Mouse (Mus musculus): ENCODE results near the gene Rfc5.
"Not testable (repeated sequence)": the region's sequence is repeated elsewhere in the genome, so short reads cannot be mapped to it uniquely, and the experiment has no call there.

The Rfc5 gene

GRCm38 (mm10) chr5:117388877-117389276 lies at the start of gene Rfc5:
Rfc5 (minus strand) TSS chr5:117389047.
- peak; percentile 85 to 95 for DNase-seq (ENCODE audit: low spot score in 2 of 2)

GRCm38 (mm10) chr5:117433501-117433900 lies 44.7 kb upstream of the Rfc5 start:
- not testable (repeated sequence) for DNase-seq (ENCODE audit: low spot score in 2 of 2)

DNA sequence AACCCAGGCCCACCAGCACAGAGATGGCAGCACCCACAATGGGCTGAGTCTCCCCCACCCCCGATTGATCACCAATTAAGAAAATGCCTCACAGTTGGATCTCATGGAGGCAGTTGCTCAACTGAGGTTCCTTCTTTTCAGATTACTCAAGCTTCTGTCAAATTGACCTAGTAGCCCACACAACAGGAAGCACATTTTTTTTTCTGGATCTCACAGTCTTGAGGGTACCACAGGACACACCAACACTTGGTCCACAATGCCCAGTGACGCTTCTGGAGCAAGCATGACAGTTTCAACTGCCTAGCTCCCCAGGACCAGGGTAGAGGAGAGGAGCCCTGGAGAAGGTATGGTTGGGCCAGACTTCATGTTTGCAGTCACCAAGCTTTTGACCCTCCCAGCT lies 28.6 kb upstream of the Rfc5 start:
- no peak for DNase-seq (ENCODE audit: low spot score in 2 of 2)

DNA sequence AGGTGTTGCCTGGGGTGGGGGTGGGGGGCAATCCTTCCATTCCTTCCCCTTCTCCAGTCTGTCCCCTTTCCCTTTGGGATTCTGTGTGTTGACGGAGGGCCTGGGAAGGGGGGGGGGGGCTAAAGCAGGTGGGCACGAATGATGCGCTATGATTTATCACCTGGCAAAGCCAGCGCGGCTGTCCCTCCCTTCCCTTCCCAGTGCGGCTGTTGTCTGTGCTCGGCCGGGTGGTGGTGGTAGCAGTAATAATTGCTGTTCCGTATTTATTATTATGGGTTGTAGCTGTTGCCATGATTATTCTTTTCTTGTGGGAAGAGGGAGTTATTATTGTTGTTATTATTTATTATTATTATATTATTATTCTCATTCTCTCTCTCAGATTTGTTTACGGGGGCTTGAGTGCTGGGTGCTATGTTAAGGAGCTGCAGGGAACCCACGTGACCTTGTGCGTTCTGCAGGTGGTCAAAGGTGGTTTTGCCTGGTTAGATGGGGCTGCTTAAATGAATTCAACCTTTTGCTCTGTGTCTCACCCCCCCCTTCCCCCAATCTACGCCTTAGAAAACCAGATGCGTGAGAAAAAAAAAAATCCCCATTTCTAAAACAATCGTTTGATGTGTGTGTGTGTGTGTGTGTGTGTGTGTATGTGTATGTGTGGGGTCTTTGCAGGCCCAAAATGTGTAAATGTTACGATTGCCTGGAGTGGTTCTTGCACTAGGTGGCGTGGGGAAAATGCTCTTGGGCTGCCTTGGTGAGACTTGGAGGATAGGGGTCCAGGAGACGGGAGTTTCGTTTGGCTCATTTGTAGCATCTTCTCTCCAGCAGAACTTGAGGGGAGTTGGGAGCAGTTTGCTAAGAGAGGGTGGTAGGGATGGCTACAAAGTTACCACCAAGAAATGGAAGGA lies 26.4 kb upstream of the Rfc5 start:
- DNase-seq (ENCODE audit: low spot score in 2 of 2): no peak

DNA sequence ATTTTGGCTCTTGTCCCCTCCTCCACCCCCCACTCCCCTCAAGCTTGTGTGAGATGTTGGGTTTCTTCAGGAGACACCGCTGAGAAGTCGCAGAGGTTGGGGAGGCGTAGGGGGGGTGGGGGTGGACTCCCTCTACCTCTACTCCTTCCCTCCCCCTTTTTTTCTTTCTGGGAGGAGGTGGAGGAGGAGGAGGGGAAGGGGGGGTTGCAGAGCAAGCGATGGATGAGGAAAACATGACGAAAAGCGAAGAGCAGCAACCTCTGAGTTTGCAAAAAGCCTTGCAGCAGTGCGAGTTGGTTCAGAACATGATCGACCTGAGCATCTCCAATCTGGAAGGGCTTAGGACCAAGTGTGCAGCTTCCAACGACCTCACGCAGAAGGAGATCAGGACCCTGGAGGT lies 25.8 kb upstream of the Rfc5 start:
- no peak for DNase-seq (ENCODE audit: low spot score in 2 of 2)

GRCm38 (mm10) chr5:117413507-117414501 lies 25.0 kb upstream of the Rfc5 start, which contains the start of gene Ksr2:
Ksr2 (plus strand) TSS chr5:117414000.
- DNase-seq (ENCODE audit: low spot score in 2 of 2): peak; percentile 44 to 74

DNA sequence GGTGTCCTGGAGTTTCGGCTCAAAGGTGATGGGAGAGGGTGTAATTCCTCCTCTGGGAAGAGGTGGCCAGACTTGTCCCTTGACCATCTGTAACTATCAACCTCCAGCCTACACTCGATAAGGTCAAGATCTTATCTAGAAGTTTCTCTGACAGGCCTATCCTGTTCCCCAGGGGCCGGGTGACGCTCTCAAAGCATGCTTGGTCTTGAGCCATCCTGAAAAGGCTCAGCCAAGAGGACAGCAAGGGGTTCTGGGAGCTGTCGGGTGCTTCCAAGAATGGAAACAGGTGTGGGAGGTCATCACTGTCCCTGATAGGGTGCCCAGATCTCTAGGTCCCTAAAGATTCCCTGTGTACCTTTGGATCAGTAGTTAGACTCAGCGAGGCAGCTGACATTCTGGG lies 20.5 kb upstream of the Rfc5 start:
- no peak for DNase-seq (ENCODE audit: low spot score in 2 of 2)

- DNase-seq (ENCODE audit: low spot score in 2 of 2): peak in 1 of 2 experiments; percentile 36
Measured at GRCm38 (mm10) chr5:117408216-117408615, 19.4 kb upstream of the Rfc5 start.

DNA sequence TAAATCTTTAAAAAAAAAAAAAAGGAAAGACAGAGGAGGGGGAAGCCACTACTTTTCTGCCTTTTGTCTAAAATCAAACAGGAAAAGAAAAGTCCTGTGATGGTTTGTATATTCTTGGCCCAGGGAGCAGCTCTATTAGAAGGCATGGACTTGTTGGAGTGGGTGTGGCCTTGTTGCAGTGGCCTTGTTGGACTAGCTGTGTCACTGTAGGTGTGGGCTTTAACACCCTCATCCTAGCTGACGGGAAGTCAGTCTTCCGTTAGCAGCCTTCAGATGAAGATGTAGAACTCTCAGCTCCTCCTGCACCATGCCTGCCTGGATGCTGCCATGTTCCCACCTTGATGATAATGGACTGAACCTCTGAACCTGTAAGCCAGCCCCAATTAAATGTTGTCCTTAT lies 15.8 kb upstream of the Rfc5 start:
- DNase-seq (ENCODE audit: low spot score in 2 of 2): not testable (repeated sequence)

DNA sequence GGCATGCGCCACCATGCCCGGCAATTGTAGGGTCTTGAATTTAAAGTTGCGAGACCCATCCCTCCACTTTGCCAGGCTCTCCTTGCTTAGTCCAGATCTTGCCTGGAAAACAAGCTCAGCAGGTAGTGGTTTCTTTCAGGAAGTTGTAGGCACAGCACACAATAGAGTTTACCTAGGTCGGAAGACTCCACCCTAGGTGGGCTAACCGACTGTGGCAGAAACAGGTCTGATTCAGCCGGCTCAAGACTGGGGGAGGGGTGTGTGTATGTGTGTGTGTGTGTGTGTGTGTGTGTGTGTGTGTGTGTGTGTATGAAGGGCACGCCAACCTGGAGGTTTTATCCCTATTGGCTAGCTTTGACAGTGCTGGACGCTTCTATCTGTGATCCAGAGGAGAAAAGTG lies 14.8 kb upstream of the Rfc5 start:
- no peak for DNase-seq (ENCODE audit: low spot score in 2 of 2)

DNA sequence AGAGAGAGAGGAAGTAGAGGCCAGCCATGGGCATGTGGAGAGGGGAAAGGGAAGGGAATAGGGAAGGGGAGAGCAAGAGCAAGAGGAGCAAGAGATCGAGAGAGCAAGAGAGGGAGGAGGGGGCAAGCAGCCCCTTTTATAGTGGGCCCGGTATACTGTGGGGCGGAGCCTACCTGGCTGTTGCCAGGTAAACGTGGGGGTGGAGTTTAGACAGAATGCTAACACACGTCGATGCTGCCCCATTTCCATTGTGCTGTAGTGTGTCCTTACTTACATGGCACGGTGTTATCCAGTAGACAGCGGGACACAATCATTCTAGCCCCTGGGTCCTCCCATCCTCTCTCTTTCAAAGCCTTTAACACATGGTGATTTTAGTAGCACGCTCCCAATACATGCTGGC lies 10.4 kb upstream of the Rfc5 start:
- DNase-seq (ENCODE audit: low spot score in 2 of 2): no peak

DNA sequence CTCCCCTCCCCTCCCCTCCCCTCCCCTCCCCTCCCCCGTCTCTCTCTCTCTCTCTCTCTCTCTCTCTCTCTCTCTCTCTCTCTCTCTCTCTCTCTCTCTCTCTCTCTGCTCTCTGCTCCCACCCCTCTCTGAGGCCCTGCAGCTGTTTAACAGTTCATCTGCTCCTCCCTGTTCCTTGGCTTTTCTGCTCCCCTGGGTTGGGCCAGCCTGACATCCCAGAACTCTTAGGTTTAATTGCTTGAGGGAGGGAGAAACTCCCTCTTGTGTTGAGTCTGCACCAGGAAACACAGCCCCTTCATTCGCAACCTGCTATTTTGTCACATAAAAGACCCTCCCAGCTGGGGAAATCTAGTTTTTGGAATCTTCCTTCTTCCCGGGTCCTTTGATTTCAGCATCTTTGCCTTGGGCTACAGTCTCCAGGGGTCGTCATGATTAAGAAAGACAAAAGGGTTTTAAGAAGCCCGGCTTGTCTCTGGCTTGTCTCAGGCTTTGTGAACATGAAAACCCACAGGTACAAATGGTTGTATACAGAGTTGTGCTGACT lies 9.2 kb upstream of the Rfc5 start:
- DNase-seq (ENCODE audit: low spot score in 2 of 2): no peak

GRCm38 (mm10) chr5:117397371-117397770 lies 8.5 kb upstream of the Rfc5 start:
- DNase-seq (ENCODE audit: low spot score in 2 of 2): no peak

- no peak for DNase-seq (ENCODE audit: low spot score in 2 of 2)
Measured at GRCm38 (mm10) chr5:117396596-117397014, 7.8 kb upstream of the Rfc5 start.

DNA sequence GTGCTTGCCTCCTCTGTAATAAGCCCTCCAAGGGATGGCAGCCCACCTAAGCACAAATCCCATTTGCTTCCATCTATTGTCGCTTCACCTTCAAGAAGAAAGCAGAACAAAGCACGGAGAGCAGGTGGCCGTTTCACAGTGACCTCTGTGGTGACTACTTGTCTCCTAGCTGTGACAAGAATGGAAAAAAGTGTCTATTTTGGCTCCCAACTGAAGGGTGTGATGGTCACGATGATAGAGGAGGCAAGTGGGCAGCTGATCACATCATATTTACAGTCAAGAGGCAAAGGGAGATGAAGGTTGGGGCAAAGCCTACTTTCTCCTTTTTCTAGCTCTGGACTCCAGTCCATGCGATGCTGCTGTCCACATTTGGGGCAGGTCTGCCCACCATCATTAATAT lies 7.0 kb upstream of the Rfc5 start:
- DNase-seq (ENCODE audit: low spot score in 2 of 2): no peak

GRCm38 (mm10) chr5:117390895-117391294 lies 2.0 kb upstream of the Rfc5 start:
- DNase-seq (ENCODE audit: low spot score in 2 of 2): no peak

DNA sequence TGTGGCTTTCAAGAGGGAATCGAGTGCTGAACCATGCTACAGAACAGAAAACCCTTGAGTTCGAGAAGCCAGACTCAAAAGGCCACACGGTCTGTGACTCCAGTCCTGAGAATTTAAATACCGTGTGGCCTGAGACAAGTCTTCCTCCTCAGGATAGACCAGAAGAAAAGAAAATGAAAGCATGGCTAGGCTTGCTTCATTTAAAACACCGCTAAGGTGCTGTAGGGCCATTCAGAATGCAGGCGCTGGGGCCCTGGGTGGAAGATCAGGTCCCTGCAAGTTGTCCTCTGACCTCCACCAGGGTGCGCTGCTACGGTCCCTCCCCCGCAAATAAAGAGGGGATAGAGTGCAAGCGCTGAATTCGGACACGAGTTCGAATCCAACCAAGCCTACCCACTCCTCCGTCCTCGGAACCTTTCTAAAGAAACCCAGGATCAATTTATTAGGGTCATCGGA lies 523 bp downstream of the Rfc5 start:
- peak in 1 of 2 experiments; percentile 62 for DNase-seq (ENCODE audit: low spot score in 2 of 2)

DNA sequence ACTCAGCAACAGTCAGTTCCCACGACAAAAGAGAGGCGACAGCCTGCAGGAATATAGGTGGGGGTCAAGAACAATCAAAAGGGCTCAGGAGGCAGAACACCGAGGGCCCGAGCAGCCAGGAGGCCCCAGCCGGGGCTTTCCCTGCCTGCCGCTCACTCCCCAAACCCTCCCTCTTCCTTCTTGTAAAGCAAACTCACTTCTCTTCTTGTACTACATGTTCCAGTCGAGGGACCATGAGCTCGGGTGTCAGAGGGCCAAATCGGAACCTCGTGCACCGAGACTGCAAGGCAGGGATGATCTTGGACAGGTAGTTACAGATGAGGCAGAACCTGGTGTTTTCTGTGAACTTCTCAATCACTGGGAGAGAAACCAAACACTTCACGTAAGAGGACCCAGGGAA lies 5.6 kb downstream of the Rfc5 start:
- no peak for DNase-seq (ENCODE audit: low spot score in 2 of 2)

GRCm38 (mm10) chr5:117381785-117382184 lies 7.1 kb downstream of the Rfc5 start:
- DNase-seq (ENCODE audit: low spot score in 2 of 2): no peak

DNA sequence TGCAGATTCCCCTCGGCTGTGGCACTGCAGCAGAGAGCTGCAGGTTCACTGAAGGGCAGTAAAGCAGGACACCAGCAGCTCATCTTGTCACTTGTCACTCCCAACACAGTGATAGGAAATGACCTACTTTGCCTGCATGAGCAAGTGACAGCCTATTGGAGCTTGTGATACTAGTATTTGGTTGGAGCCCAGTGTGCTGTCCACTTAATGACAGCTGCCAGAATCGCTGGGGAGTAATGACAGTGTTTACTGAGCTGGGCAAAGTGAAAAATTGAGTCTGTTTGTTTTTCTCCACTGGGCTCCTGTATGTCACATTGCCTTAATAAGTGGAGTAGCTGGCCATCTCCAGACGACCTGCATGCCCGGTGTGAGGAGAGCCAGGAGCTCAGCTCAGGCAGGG lies 8.6 kb downstream of the Rfc5 start:
- DNase-seq (ENCODE audit: low spot score in 2 of 2): no peak

GRCm38 (mm10) chr5:117377731-117378130 lies 11.1 kb downstream of the Rfc5 start:
- DNase-seq (ENCODE audit: low spot score in 2 of 2): not testable (repeated sequence)

DNA sequence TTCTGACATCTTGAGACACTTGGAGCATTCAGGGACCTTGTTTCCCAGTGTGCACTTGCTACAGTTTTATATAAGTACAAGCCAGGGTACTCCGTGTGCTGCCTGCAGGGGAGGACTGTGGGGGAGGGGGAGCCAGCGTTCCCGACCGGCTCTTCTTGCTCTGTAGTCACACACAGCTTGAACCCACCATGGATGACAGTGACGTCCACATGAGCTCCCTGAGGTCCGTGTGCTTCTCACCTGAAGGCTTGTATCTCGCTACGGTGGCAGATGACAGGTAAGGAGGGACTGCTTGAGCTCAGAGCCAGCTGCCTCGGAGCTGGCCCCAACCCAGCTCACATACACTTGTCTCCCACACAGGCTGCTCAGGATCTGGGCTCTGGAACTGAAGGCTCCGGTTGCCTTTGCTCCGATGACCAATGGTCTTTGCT lies 12.5 kb downstream of the Rfc5 start:
- DNase-seq (ENCODE audit: low spot score in 2 of 2): no peak

Measured in cerebellum, postnatal 4 days (tissue).